Mouse (Mus musculus) small intestine, adult 2 months (tissue): ENCODE measurements around the gene Tnik.

ENCODE experiments used
- CTCF ChIP-seq: fragments of 200-500 bp; IDR thresholded peaks from 2 replicates; pipeline ENCODE4 v1.5.1; 2012; ENCODE audit warnings: low read depth, mild to moderate bottlenecking, control low read depth, inconsistent platforms, low read length, moderate library complexity, mixed read lengths; ENCODE audit not compliant: insufficient replicate concordance, insufficient read length; ENCODE audit errors: extremely low read depth
- POLR2A ChIP-seq: fragments of 200-500 bp; IDR thresholded peaks from 2 replicates; pipeline ENCODE4 v1.6.1; 2012; ENCODE audit warnings: low read depth, mild to moderate bottlenecking, control low read depth, inconsistent platforms, low read length, moderate library complexity

DNA sequence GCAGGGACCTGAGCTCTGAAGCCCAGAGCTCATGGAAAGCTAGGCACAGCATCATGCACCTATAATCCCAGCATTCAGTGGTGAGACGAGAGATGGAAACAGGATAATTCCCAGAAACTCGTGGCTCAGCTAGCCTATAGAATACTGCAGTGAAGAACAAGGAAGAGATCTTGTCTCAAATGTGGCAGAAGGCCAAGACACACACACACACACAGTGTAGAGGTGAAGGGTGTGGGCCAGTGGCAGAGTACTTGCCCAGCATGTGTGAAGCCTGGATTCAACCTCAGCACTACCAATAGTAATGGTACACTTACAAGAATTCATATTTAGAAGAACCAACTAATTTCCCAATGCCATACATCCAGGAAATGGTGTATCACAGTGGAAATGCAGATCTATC is 24.9 kb upstream of the Tnik start:
- TF ChIP-seq POLR2A (no peak), CTCF (no peak)
